Mouse (Mus musculus) ES-Bruce4 (cell line): ENCODE results near the gene Card11.

ENCODE experiments used
- CTCF ChIP-seq: IDR thresholded peaks from one replicate; pipeline ENCODE4 v1.8.1; 2011; ENCODE audit warnings: low read depth, low read length
- EP300 ChIP-seq: IDR thresholded peaks from 2 replicates; pipeline ENCODE4 v1.6.1; 2011; ENCODE audit warnings: low read depth, low read length; ENCODE audit not compliant: insufficient read depth

DNA sequence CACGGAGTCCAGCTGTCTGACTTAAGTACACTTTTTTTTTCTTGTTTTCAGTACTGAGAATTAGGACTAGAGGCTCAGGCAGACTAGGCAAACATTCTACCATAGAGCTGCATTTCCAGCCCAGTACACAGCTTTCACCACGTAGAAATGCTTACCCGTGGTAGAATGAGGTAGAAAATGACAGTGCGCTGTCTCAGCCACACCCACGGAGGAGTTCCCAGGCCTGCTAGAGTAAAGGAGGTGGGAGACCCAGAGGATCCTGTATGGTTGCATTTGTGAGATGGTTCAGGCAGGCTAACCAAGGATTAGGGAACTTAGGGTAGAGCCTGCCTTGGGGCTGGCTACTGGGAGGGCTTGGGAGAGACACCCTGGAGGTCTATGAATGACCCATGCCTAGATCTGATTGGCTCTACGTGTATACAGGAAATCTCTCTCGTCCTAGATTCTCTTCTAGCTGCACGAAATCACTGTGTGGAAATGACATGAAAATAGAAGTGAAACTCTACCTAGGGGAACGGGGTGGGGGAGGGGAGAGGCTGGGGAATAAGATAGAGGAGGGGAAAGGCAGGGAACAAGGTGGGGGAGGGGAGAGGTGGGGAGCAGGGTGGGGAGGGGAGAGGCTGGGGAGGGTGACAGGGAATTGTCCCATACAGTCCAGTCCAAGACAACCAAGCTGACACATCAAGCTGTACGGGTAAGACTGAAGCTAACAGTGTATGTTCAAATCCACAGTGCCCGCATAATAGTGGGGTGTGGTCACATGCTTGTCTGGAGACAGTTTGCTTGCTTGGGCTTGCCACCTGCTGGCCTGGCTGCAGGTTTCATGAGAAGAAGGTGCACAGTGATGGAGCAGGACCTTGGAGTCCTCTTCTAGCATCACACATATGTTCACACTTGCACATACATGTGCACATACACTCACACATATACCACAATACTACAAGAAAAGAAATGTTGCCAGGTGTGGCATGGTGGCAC is 8.0 kb downstream of the Card11 start:
- TF ChIP-seq CTCF (no peak), EP300 (0 out of 2 replicates have a peak, but pooled peaks have one; percentile 6)
